Mouse (Mus musculus) limb, embryonic 12.5 days (tissue): ENCODE measurements around the gene Pla1a. TPM values are rescaled to one million over a fixed set of nuclear protein-coding genes. Genes with fewer than 3 reads are reported as not detected.
A peak's percentile ranks its signal among the peaks of the same experiment; 100 is the strongest.

ENCODE experiments used
- ATAC-seq: fragments of 200-750 bp; cut with Nextera tagmentation; 2 replicates; pipeline ENCODE4 v1.8.0; 2017; ENCODE audit warnings: low read depth, moderate TSS enrichment; ENCODE audit not compliant: insufficient number of reproducible peaks, insufficient read depth, low FRiP score, low TSS enrichment
- H3K27ac ChIP-seq: fragments of 300-500 bp; sonication (generic); 2 replicates; pipeline ENCODE4 v1.5.1; 2016; ENCODE audit warnings: mild to moderate bottlenecking, moderate library complexity
- H3K27me3 ChIP-seq: fragments of 300-500 bp; sonication (generic); 2 replicates; pipeline ENCODE4 v1.6.1; 2016; ENCODE audit warnings: mild to moderate bottlenecking, moderate library complexity
- H3K36me3 ChIP-seq: fragments of 300-500 bp; sonication (generic); 2 replicates; pipeline ENCODE4 v1.6.1; 2016; ENCODE audit warnings: mild to moderate bottlenecking, moderate library complexity
- H3K4me1 ChIP-seq: fragments of 300-500 bp; sonication (generic); replicated peaks from 2 replicates; pipeline ENCODE4 v1.6.1; 2016
- H3K4me2 ChIP-seq: fragments of 300-500 bp; sonication (generic); 2 replicates; pipeline ENCODE4 v1.6.1; 2016; ENCODE audit warnings: mild to moderate bottlenecking, moderate library complexity
- H3K4me3 ChIP-seq: fragments of 300-500 bp; sonication (generic); replicated peaks from 2 replicates; pipeline ENCODE4 v1.5.1; 2016; ENCODE audit warnings: mild to moderate bottlenecking
- H3K9ac ChIP-seq: fragments of 300-500 bp; sonication (generic); replicated peaks from 2 replicates; pipeline ENCODE4 v1.6.1; 2016; ENCODE audit warnings: mild to moderate bottlenecking, moderate library complexity
- H3K9me3 ChIP-seq: fragments of 300-500 bp; sonication (generic); 2 replicates; pipeline ENCODE4 v1.6.1; 2016; ENCODE audit warnings: mild to moderate bottlenecking, moderate library complexity
- WGBS: fragments of 180-500 bp; shearing (Covaris S2); methylation state at CpG from one replicate; pipeline ENCODE4 v1.1.7; 2016; 5-methylcytosine and 5-hydroxymethylcytosine counted together
- polyA plus RNA-seq: library from polyadenylated mRNA; unstranded; fragments of >200 nt; fragmentation: Nextera tagmentation; extraction: Ambion mirVana; gene quantifications from 2 replicates; pipeline ENCODE4 v1.2.1, GENCODE M21; 2016

Gene Pla1a
- polyA plus RNA-seq, 1 experiment from 2014 or later: 0.10 TPM

GRCm38 (mm10) chr16:38385184-38385634 lies 47.7 kb downstream of the Pla1a start:
- H3K36me3 ChIP-seq: no peaks in the 10 kb centered on the region
- WGBS: 89% methylated on average over 6 of the region's 6 CpGs
- H3K27ac ChIP-seq: no peak overlapping the region
- no peaks in the 10 kb centered on the region for H3K9me3 ChIP-seq
- no peak overlapping the region for H3K4me3 ChIP-seq
- H3K9ac ChIP-seq: no peak overlapping the region
- ATAC-seq: no peak; the same call in 1 of the 2 replicates
- no peaks in the 10 kb centered on the region for H3K27me3 ChIP-seq
- H3K4me2 ChIP-seq: no peak overlapping the region
- H3K4me1 ChIP-seq: no peaks in the 10 kb centered on the region

DNA sequence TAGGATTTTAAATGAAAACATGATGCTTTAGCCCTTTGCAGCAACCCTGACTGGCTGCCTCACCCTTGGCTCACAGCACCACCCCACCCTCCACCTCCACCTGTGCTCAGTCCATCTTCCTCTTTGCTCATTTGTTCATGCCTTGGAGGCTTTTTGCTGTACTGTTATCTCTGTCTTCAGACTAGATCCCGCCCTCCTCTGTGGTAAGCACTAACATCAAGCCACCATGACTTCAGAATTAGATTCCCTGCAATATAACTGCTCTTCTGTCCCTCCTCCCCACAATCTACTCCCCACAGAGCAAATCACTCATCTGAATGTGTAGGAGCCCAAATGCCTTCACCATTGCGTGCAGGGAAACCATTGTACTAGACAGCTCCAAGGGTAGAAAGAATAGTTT lies 49.3 kb downstream of the Pla1a start:
- 72% methylated on average over 2 of the region's 2 CpGs for WGBS
- ATAC-seq: no peak

DNA sequence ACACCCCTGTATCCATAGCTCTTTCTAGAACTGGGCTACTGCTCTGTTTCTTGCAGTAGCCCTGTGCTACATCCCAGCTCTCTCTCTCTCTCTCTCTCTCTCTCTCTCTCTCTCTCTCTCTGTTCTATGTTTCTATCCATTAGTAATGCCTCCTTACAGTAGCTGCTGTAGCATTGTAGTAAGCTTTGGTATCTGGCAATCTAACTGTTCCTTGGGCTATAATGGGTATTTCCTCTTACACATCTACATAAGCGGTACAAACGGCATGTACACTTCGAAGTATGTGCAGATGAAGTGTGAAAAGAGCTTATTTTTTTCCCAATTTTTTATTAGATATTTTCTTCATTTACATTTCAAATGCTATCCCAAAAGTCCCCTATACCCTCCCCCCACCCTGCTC lies 53.0 kb downstream of the Pla1a start:
- Histone ChIP-seq H3K4me3 (no peak overlapping the region), H3K4me1 (peaks cover 15% of the 10 kb centered on the region), H3K27me3 (no peaks in the 10 kb centered on the region), H3K27ac (no peak overlapping the region), H3K4me2 (no peak overlapping the region), H3K36me3 (no peaks in the 10 kb centered on the region), H3K9me3 (no peaks in the 10 kb centered on the region), H3K9ac (no peak overlapping the region)
- 94% methylated on average over 3 of the region's 3 CpGs for WGBS
- ATAC-seq: no peak

More for the DNA sequence above, 49.3 kb downstream of the Pla1a start:
- Histone ChIP-seq H3K9me3 (no peaks in the 10 kb centered on the region), H3K27me3 (no peaks in the 10 kb centered on the region), H3K4me3 (no peak overlapping the region), H3K27ac (no peak overlapping the region), H3K4me2 (no peak overlapping the region), H3K4me1 (0 out of 2 replicates have a peak, but pooled peaks cover 2% of the 10 kb centered on the region), H3K9ac (no peak overlapping the region), H3K36me3 (no peaks in the 10 kb centered on the region)

GRCm38 (mm10) chr16:38379493-38379892 lies 53.5 kb downstream of the Pla1a start:
- Histone ChIP-seq H3K36me3 (no peaks in the 10 kb centered on the region), H3K4me2 (no peak overlapping the region), H3K27me3 (no peaks in the 10 kb centered on the region), H3K9ac (no peak overlapping the region), H3K9me3 (no peaks in the 10 kb centered on the region), H3K27ac (no peak overlapping the region), H3K4me1 (peaks cover 15% of the 10 kb centered on the region), H3K4me3 (no peak overlapping the region)
- ATAC-seq: no peak
- 27% methylated on average over 3 of the region's 3 CpGs for whole genome bisulfite sequencing

DNA sequence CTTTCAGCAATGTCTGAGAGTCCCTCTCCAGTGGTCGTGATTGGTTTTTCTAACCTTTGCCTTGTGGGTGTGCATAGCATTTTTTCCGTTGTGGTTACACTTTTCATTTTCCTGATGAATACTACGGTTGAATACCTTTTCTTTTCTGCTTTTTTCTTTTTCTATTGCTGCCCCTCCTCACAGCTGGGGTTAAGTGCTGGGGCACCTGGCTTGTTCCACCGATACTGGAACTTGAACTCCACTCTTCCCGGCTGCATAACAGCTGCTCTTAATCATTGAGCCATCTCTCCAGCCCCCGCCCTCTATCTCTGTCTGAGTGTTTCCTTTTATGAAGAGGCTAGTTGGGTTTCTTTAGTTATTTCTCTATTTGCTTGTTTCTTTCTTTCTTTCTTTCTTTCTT lies 53.9 kb downstream of the Pla1a start:
- peaks cover 15% of the 10 kb centered on the region for H3K4me1 ChIP-seq
- H3K9me3 ChIP-seq: no peaks in the 10 kb centered on the region
- H3K4me2 ChIP-seq: no peak overlapping the region
- H3K36me3 ChIP-seq: no peaks in the 10 kb centered on the region
- H3K27ac ChIP-seq: no peak overlapping the region
- H3K27me3 ChIP-seq: no peaks in the 10 kb centered on the region
- no peak overlapping the region for H3K4me3 ChIP-seq
- ATAC-seq: no peak
- H3K9ac ChIP-seq: no peak overlapping the region
- 24% methylated on average over 6 of the region's 6 CpGs for WGBS

DNA sequence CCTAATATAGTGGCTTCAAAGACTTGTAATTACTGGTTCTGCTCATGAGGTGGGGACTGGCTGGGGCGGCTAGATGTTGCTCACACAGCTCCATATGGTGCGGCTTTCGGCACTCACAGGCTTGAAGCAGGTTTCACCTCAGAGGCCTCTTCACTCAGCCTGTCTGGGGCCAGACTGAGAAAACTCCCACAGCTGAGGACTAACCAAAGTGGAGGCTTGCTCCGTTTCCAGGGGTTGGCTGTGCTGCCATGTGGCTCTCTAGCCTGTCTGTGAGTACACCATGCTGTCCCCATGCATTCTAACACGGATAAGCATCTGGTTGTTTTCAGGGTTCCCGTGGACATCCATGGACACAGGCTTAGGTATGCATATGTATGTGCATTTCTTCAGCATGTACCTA lies 54.4 kb downstream of the Pla1a start:
- no peaks in the 10 kb centered on the region for H3K36me3 ChIP-seq
- WGBS: 60% methylated on average over 6 of the region's 6 CpGs

GRCm38 (mm10) chr16:38377546-38377945 lies 55.4 kb downstream of the Pla1a start:
- no peak for ATAC-seq
- H3K27me3 ChIP-seq: no peaks in the 10 kb centered on the region
- 78% methylated on average over 6 of the region's 6 CpGs for WGBS
- H3K4me1 ChIP-seq: peaks cover 15% of the 10 kb centered on the region
- H3K9ac ChIP-seq: no peak overlapping the region
- H3K4me2 ChIP-seq: no peak overlapping the region
- no peaks in the 10 kb centered on the region for H3K9me3 ChIP-seq
- H3K36me3 ChIP-seq: no peaks in the 10 kb centered on the region
- H3K27ac ChIP-seq: no peak overlapping the region
- H3K4me3 ChIP-seq: no peak overlapping the region

More for the DNA sequence above, 54.4 kb downstream of the Pla1a start:
- Histone ChIP-seq H3K4me2 (no peak overlapping the region), H3K4me1 (peaks cover 15% of the 10 kb centered on the region), H3K27me3 (no peaks in the 10 kb centered on the region), H3K9me3 (no peaks in the 10 kb centered on the region), H3K4me3 (no peak overlapping the region), H3K9ac (no peak overlapping the region), H3K27ac (peak overlapping the region; percentile 62; the same call in 1 of the 2 replicates)
- ATAC-seq: no peak

DNA sequence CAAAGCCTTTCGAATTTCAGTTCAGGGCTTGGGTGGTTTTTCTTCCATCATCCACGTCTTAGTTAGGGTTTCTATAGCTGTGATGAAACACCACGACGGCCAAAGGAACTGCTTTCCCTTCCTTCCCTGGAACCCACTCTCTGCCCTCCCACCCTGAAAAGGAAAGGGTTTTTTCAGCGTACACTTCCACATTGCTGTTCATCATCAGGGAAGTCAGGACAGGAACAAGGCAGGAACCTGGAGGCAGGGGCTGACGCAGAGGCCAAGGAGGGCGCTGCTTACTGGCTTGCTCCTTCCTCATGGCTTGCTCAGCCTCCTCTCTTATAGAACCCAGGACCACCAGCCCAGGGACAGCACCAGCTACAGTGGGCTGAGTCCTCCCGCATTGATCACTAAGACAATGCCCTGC lies 56.1 kb downstream of the Pla1a start:
- H3K36me3 ChIP-seq: no peaks in the 10 kb centered on the region
- 53% methylated on average over 8 of the region's 8 CpGs for WGBS
- ATAC-seq: 0 out of 2 replicates have a peak, but pooled peaks have one; percentile 6
- H3K4me2 ChIP-seq: peak overlapping the region; percentile 49
- H3K9me3 ChIP-seq: no peaks in the 10 kb centered on the region
- H3K9ac ChIP-seq: peak overlapping the region; percentile 44; the same call in 1 of the 2 replicates
- H3K27me3 ChIP-seq: no peaks in the 10 kb centered on the region
- peak overlapping the region; percentile 62 for H3K27ac ChIP-seq
- H3K4me3 ChIP-seq: peak overlapping the region; percentile 17
- peaks cover 15% of the 10 kb centered on the region for H3K4me1 ChIP-seq

DNA sequence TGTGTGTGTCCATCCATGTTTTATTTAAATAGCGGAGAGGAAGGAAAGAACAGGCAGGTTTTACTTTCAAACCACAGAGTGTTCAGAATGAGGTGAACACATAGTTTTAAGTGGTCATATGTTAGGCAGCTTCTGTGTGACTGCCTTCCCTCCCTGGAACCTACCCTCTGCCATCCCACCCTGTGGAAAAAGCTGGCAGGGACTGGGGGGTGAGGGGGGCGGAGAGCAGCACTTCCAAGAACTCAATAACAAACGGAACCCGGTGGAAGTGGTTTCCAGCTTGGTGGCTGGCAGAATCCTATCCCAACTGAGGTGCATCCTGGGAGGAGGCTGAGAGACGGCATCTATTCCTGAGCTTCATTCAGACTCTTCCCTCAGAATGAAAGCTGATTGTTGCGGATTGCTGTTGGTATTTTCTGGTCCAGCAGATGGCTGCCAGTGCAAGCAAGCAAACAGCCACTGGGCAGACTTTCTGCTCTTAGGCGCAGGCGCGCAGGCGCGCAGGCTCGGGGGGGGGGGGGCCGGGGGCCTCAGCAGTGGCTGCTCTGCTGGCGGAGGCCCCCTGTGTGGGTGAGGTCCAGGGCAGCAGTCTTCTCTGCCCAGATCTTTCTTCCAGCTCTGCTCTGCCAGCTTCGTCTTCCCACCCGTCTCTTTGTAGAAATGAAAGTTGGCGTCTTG lies 56.6 kb downstream of the Pla1a start:
- peak overlapping the region; percentile 62 for H3K27ac ChIP-seq
- peak; percentile 77; the same call in 1 of the 2 replicates for ATAC-seq
- H3K4me3 ChIP-seq: peak overlapping the region; percentile 17
- no peaks in the 10 kb centered on the region for H3K36me3 ChIP-seq
- peak overlapping the region; percentile 49 for H3K4me2 ChIP-seq
- H3K9ac ChIP-seq: peak overlapping the region; percentile 44
- H3K27me3 ChIP-seq: no peaks in the 10 kb centered on the region
- WGBS: 44% methylated on average over 16 of the region's 17 CpGs
- no peaks in the 10 kb centered on the region for H3K9me3 ChIP-seq
- peaks cover 15% of the 10 kb centered on the region for H3K4me1 ChIP-seq

GRCm38 (mm10) chr16:38375182-38375581 lies 57.8 kb downstream of the Pla1a start:
- Histone ChIP-seq H3K27me3 (no peaks in the 10 kb centered on the region), H3K9me3 (no peaks in the 10 kb centered on the region), H3K4me3 (no peak overlapping the region), H3K36me3 (no peaks in the 10 kb centered on the region), H3K9ac (no peak overlapping the region), H3K4me2 (no peak overlapping the region), H3K27ac (no peak overlapping the region), H3K4me1 (peaks cover 15% of the 10 kb centered on the region)
- WGBS: 83% methylated on average over 7 of the region's 7 CpGs
- ATAC-seq: no peak

DNA sequence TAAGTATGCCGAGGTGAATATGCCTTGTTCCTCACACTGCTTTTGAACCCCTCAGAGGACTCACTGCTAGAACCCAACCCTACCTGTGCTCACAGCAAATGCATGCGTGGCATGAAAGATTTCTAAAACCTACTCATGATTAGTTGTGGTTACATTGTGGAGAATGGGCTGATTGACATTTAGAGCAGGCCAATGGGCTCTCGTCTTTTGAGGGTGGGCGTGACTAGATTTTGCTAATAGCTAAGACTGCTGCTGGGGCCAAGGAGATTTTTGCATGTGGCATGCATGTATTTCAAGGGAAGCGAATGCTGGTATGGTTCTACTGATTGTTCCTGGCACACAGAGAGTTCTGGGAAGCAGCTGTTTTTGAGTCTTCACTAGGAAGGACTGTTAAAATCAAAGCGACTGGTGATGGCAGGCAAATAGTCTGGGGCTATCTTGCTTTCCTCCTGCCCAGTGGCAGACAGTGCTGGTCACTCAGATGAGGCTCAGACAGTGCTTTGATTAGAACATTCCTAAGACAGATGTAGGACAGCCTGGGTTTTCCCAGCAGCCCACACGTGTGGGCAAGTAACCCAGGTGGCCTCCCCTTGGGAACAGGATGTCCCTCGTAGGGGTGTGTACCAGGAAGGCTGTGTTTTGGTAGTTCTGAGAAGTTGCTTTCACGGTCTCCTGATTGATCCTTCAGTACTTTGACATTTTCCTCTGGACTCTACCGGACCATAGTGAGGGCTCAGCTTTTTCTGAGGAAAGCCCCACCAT lies 58.4 kb downstream of the Pla1a start:
- Histone ChIP-seq H3K36me3 (no peaks in the 10 kb centered on the region), H3K9me3 (no peaks in the 10 kb centered on the region), H3K4me3 (no peak overlapping the region), H3K27ac (no peak overlapping the region), H3K27me3 (no peaks in the 10 kb centered on the region), H3K9ac (no peak overlapping the region), H3K4me1 (peaks cover 15% of the 10 kb centered on the region), H3K4me2 (peak overlapping the region; percentile 15; the same call in 1 of the 2 replicates)
- 76% methylated on average over 10 of the region's 10 CpGs for WGBS
- no peak for ATAC-seq
